Mouse (Mus musculus) MEL (cell line): ENCODE data around the gene Glce.

Source experiments
- BHLHE40 ChIP-seq: IDR thresholded peaks from 2 replicates; pipeline ENCODE4 v1.6.1; 2012; ENCODE audit warnings: low read depth, mild to moderate bottlenecking, inconsistent platforms, low read length, improper control_type of control experiment, borderline replicate concordance
- CTCF ChIP-seq, 3 experiments: IDR thresholded peaks in 2 of 3; conservative IDR thresholded peaks in 1 of 3; 2 replicates each; pipeline ENCODE4 v1.5.1; 2011 to 2012; ENCODE audit warnings: low read length in 3 of 3, low read depth in 2 of 3, mild to moderate bottlenecking in 2 of 3, improper control_type of control experiment in 1 of 3, inconsistent platforms in 1 of 3, mixed read lengths in 1 of 3, moderate library complexity in 1 of 3; ENCODE audit not compliant: control insufficient read depth in 1 of 3, insufficient read depth in 1 of 3, poor library complexity in 1 of 3, severe bottlenecking in 1 of 3
- E2F4 ChIP-seq: IDR thresholded peaks from 2 replicates; pipeline ENCODE4 v1.6.1; 2011; ENCODE audit warnings: low read depth, low read length, improper control_type of control experiment, borderline replicate concordance
- EP300 ChIP-seq, 2 experiments: IDR thresholded peaks; 2 replicates each; pipeline ENCODE4 v1.6.1; 2011; ENCODE audit warnings: improper control_type of control experiment in 2 of 2, low read length in 2 of 2, low read depth in 1 of 2, mild to moderate bottlenecking in 1 of 2
- MAFK ChIP-seq: IDR thresholded peaks from 2 replicates; pipeline ENCODE4 v1.6.1; 2011; ENCODE audit warnings: low read depth, mild to moderate bottlenecking, low read length, improper control_type of control experiment, borderline replicate concordance
- POLR2AphosphoS2 ChIP-seq: IDR thresholded peaks from 2 replicates; pipeline ENCODE4 v1.6.1; 2011; ENCODE audit warnings: low read length, improper control_type of control experiment
- TCF12 ChIP-seq: IDR thresholded peaks from 2 replicates; pipeline ENCODE4 v1.6.1; 2014; ENCODE audit warnings: low read depth, mild to moderate bottlenecking, inconsistent platforms, low read length, improper control_type of control experiment, moderate library complexity
- ZNF384 ChIP-seq: IDR thresholded peaks from 2 replicates; pipeline ENCODE4 v1.6.1; 2012; ENCODE audit warnings: low read depth, mild to moderate bottlenecking, inconsistent platforms, low read length, improper control_type of control experiment

GRCm38 (mm10) chr9:62023879-62024278, 98.6 kb downstream of the Glce start:
- no peak for TF ChIP-seq CTCF (IDR thresholded peaks at IDR 0.05 in 2 of 3, conservative IDR thresholded peaks at IDR 0.05 in 1 of 3; ENCODE audit: control insufficient read depth in 1 of 3, insufficient read depth in 1 of 3, low read depth in 2 of 3, low read length in 3 of 3, poor library complexity in 1 of 3, severe bottlenecking in 1 of 3)
- no peak for TF ChIP-seq E2F4
- no peak for TF ChIP-seq EP300 (IDR thresholded peaks at IDR 0.05; ENCODE audit: low read depth in 1 of 2, low read length in 2 of 2)
- TF ChIP-seq ZNF384: no peak
- TF ChIP-seq TCF12: no peak
- TF ChIP-seq BHLHE40: no peak
- TF ChIP-seq POLR2AphosphoS2: no peak
- TF ChIP-seq MAFK: no peak
